Mouse (Mus musculus) hindbrain, embryonic 16.5 days (tissue): Measurements from ENCODE around the gene Strn4. TPM values are rescaled to one million over a fixed set of nuclear protein-coding genes. Genes with fewer than 3 reads are reported as not detected.

ENCODE experiments used
- ATAC-seq: fragments of 200-750 bp; cut with Nextera tagmentation; 2 replicates; pipeline ENCODE4 v1.8.0; 2017; ENCODE audit warnings: moderate TSS enrichment, moderate library complexity
- H3K27ac ChIP-seq: fragments of 300-500 bp; sonication (generic); 2 replicates; pipeline ENCODE4 v1.5.1; 2014; ENCODE audit warnings: low read depth, mild to moderate bottlenecking, control low read depth, low read length, moderate library complexity
- H3K27me3 ChIP-seq: fragments of 300-500 bp; sonication (generic); replicated peaks from 2 replicates; pipeline ENCODE4 v1.6.1; 2014; ENCODE audit warnings: low read length; ENCODE audit not compliant: control insufficient read depth, insufficient read depth
- H3K36me3 ChIP-seq: fragments of 300-500 bp; sonication (generic); 2 replicates; pipeline ENCODE4 v1.6.1; 2014; ENCODE audit warnings: mild to moderate bottlenecking, low read length, moderate library complexity, mixed read lengths; ENCODE audit not compliant: control insufficient read depth, insufficient read depth
- H3K4me1 ChIP-seq: fragments of 300-500 bp; sonication (generic); 2 replicates; pipeline ENCODE4 v1.6.1; 2014; ENCODE audit warnings: low read depth, low read length; ENCODE audit not compliant: control insufficient read depth, insufficient read depth
- H3K4me2 ChIP-seq: fragments of 300-500 bp; sonication (generic); 2 replicates; pipeline ENCODE4 v1.6.1; 2014; ENCODE audit warnings: mild to moderate bottlenecking, low read length, control low read depth, moderate library complexity
- H3K4me3 ChIP-seq: fragments of 300-500 bp; sonication (generic); 2 replicates; pipeline ENCODE4 v1.5.1; 2014; ENCODE audit warnings: mild to moderate bottlenecking, low read length, control low read depth, moderate library complexity
- H3K9ac ChIP-seq: fragments of 300-500 bp; sonication (generic); 2 replicates; pipeline ENCODE4 v1.6.1; 2014; ENCODE audit warnings: low read depth, mild to moderate bottlenecking, control low read depth, low read length, moderate library complexity
- H3K9me3 ChIP-seq: fragments of 300-500 bp; sonication (generic); 2 replicates; pipeline ENCODE4 v1.6.1; 2014; ENCODE audit warnings: mild to moderate bottlenecking, low read length, moderate library complexity; ENCODE audit not compliant: control insufficient read depth
- WGBS: fragments of 180-500 bp; shearing (Covaris S2); extraction: QIAGEN DNeasy Blood & Tissue Kit; methylation state at CpG from one replicate; pipeline ENCODE4 v1.1.7; 2014; 5-methylcytosine and 5-hydroxymethylcytosine counted together
- polyA plus RNA-seq: library from polyadenylated mRNA; unstranded; fragments of >200 nt; fragmentation: Nextera tagmentation; extraction: Ambion mirVana; gene quantifications from 2 replicates; pipeline ENCODE4 v1.2.1, GENCODE M21; 2015

Gene Strn4
- polyA plus RNA-seq, result 159 and 170 TPM in 2 replicates

DNA sequence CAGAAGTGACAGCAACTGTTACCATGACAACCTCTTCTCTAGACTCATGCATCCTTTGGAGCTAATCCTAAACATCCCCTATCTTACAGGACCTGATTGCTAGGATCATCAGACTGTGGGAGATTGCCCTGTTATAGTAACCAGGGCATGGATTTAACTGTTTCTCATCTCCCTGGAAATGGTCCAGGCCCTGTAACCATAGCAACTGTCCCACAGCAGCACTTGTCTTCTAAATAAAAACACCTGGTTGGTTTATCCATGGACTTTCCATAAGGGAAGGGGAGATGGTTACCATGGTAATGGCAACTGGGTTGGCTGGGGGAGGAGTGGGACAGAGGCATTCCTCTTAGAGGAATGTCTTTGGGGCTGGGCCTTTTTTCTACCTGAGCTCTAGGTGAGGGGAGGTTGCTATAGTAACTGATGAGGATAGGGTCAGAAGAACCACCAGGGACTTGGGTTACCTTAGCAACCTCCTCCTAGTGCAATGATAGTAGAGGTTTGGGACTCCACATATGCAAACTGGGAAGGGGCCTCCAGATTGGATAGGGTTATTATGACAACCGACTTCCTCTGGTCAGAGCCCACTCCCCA, at the start of gene Strn4:
TSS of gene Strn4 (plus strand) at position 539 of the 591 bp plus-strand sequence.
- peak; percentile 83 for ATAC-seq
- Histone ChIP-seq H3K9me3 (no peaks in the 10 kb centered on the region), H3K27me3 (no peaks in the 10 kb centered on the region), H3K27ac (peak within 1 kb of the TSS; percentile 99), H3K9ac (peak within 1 kb of the TSS; percentile 99), H3K4me3 (peak within 1 kb of the TSS; percentile 82), H3K36me3 (no peaks in the 10 kb centered on the region), H3K4me1 (peaks cover 55% of the 10 kb centered on the region), H3K4me2 (peak within 1 kb of the TSS; percentile 83)
- WGBS, result 0% methylated on average over 1 of the region's 1 CpGs

DNA sequence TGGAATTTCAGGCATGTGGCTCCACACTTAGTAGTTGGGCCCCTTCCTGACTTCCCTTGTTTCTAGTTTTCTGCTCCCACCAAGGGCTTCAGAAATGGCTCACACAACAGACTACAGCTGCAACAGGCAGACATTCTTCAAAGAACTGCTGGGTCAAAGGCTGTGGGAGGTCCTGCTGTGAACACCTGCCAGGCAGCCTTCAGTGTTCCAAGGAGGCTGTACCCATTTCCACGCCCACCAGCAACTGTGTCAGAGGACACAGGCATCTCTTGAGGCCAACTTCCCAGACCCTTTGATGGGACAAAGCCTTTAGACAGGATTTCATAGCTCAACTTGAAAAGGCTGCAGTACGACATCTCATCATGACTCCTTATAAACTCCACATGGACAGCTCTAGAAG, 49.2 kb upstream of the Strn4 start:
- Histone ChIP-seq H3K36me3 (no peaks in the 10 kb centered on the region), H3K9ac (no peak overlapping the region), H3K4me1 (no peaks in the 10 kb centered on the region), H3K4me2 (no peak overlapping the region), H3K27ac (no peak overlapping the region), H3K4me3 (no peak overlapping the region), H3K27me3 (no peaks in the 10 kb centered on the region), H3K9me3 (no peaks in the 10 kb centered on the region)
- no peak for ATAC-seq
- WGBS, result 11% methylated on average over 2 of the region's 2 CpGs

DNA sequence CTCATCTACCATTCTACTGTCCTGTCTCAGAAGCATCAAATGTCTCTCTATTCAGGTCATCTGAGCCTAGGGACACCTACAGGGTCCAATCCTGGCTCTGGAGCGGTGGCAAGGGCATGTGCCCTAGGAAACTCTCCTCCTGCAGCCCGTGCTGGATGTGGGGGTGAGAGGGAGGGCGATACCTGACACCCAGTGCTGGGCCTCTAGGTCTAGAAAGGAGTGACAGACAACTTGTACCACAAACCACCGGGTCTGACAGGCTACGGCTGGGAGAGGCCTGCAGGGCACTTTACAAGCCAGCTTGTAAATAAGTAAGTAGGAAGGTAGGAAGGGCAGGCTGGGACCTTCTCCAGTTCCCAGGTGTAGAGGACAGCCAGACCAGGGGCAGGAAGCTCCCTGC, 39.8 kb upstream of the Strn4 start:
- H3K4me1 ChIP-seq, result no peaks in the 10 kb centered on the region; the same call in 1 of the 2 replicates
- WGBS, result 76% methylated on average over 5 of the region's 5 CpGs
- no peak for ATAC-seq
- H3K9me3 ChIP-seq, result peaks cover 3% of the 10 kb centered on the region; the same call in 1 of the 2 replicates
- H3K36me3 ChIP-seq, result no peaks in the 10 kb centered on the region
- no peaks in the 10 kb centered on the region for H3K27me3 ChIP-seq
- H3K4me3 ChIP-seq, result no peak overlapping the region
- no peak overlapping the region for H3K27ac ChIP-seq
- H3K4me2 ChIP-seq, result no peak overlapping the region
- H3K9ac ChIP-seq, result no peak overlapping the region

DNA sequence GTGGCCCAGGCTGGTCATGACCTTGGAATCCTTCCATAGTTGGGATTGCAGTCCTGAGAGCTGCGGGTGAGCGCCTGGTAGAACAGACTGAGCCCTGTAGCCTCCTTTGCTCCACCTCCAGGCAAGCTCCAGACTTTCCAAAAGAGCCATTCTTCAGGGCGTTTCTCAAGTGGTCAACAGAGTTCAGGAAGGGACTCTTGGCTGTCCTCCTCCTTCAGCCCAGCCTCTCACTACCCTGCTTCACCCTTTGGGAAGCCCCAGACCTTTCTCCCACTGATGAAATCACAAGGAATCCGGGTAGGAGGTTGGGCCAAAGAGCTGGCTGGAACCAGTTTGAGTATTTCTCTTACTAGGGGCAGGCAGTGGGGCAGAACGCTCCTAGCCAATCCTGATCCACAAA, 35.6 kb upstream of the Strn4 start:
- Histone ChIP-seq H3K27ac (no peak overlapping the region), H3K9me3 (no peaks in the 10 kb centered on the region), H3K4me2 (no peak overlapping the region), H3K27me3 (no peaks in the 10 kb centered on the region), H3K36me3 (no peaks in the 10 kb centered on the region), H3K4me3 (no peak overlapping the region), H3K4me1 (peaks cover 17% of the 10 kb centered on the region), H3K9ac (no peak overlapping the region)
- 76% methylated on average over 5 of the region's 5 CpGs for WGBS
- ATAC-seq, result no peak

DNA sequence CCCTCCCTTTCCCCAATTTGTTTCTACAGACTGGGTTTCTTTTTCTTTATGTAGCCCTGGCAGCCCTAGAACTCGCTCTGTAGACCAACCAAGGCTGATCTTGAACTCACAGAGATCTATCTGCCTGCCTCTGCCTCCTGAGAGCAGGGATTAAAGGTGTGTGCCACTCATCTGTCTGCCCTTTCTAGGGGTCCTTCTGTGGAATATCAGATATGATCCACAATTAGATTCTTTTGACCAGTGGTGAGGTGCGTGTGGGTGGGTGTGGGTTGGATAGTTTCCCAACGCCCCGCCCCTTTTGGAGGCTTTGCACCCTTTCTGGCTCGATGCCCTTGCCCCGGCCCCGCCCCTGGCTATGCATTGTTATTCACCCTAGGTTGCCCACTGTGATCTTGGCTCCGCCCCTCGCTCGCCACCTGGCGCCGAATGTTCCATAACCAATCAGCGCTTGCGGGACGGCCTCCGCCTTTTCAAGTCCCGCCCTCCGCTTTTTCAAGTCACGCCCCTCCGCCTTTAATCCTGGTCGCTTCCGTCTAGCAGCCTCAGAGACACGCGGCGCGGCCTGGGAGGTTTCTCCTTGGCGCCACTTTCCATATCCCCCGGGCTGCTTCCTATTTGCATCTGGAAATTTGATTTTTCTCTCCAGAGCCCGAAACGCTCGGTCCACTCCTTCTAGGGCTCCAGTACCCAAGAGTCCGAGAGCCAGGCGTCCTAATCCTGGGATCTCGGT, 34.7 kb upstream of the Strn4 start, which contains the start of gene Slc1a5:
TSS of gene Slc1a5 (plus strand) at position 516 of the 730 bp plus-strand sequence.
- no peak within 1 kb of the TSS for H3K27ac ChIP-seq
- no peaks in the 10 kb centered on the region for H3K36me3 ChIP-seq
- ATAC-seq, result peak; percentile 82
- H3K4me2 ChIP-seq, result peak within 1 kb of the TSS; percentile 93
- 3% methylated on average over 34 of the region's 34 CpGs for WGBS
- H3K27me3 ChIP-seq, result no peaks in the 10 kb centered on the region
- H3K4me3 ChIP-seq, result peak within 1 kb of the TSS; percentile 59
- H3K9me3 ChIP-seq, result no peaks in the 10 kb centered on the region
- H3K9ac ChIP-seq, result peak within 1 kb of the TSS; percentile 70
- peaks cover 17% of the 10 kb centered on the region for H3K4me1 ChIP-seq

DNA sequence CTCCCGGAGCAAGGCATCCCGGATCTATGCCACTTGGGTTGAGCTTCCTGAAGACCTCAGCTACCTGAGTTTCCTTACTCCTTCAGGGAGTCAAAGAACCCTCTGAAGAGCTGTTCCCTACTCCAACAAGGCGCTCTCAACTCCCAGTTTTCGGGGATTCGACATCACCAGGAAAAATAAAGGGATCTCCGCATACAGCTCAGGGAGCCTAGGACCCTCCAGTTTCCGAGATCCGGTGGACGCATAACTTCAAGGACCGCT, 34.2 kb upstream of the Strn4 start:
- H3K9ac ChIP-seq, result peak overlapping the region; percentile 70
- H3K4me1 ChIP-seq, result peaks cover 17% of the 10 kb centered on the region
- H3K4me3 ChIP-seq, result peak overlapping the region; percentile 59
- H3K27ac ChIP-seq, result no peak overlapping the region
- no peaks in the 10 kb centered on the region for H3K36me3 ChIP-seq
- ATAC-seq, result peak; percentile 5
- 0% methylated on average over 10 of the region's 10 CpGs for WGBS
- no peaks in the 10 kb centered on the region for H3K9me3 ChIP-seq
- H3K4me2 ChIP-seq, result peak overlapping the region; percentile 93
- H3K27me3 ChIP-seq, result no peaks in the 10 kb centered on the region

DNA sequence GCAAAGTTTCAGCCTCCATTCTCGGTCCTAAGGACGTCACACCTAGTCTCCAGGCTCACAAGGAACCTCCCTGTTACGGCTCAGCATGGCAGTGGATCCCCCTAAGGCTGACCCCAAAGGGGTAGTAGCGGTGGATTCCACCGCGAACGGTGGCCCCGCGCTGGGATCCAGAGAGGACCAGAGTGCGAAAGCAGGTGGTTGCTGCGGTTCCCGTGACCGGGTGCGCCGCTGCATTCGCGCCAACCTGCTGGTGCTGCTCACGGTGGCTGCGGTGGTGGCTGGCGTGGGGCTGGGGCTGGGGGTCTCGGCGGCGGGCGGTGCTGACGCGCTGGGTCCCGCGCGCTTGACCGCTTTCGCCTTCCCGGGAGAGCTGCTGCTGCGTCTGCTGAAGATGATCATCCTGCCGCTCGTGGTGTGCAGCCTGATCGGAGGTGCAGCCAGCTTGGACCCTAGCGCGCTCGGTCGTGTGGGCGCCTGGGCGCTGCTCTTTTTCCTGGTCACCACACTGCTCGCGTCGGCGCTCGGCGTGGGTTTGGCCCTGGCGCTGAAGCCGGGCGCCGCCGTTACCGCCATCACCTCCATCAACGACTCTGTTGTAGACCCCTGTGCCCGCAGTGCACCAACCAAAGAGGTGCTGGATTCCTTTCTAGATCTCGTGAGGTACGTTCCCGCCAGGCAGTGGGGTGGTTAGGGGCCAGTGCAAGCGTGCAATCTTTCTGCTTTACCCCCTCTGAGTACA, 33.7 kb upstream of the Strn4 start:
- Histone ChIP-seq H3K4me3 (peak overlapping the region; percentile 59), H3K4me1 (peaks cover 17% of the 10 kb centered on the region), H3K27me3 (no peaks in the 10 kb centered on the region), H3K9me3 (no peaks in the 10 kb centered on the region), H3K4me2 (peak overlapping the region; percentile 93), H3K9ac (peak overlapping the region; percentile 70), H3K36me3 (no peaks in the 10 kb centered on the region), H3K27ac (no peak overlapping the region)
- peak; percentile 22 for ATAC-seq
- WGBS, result under 1% methylated on average over 59 of the region's 60 CpGs

DNA sequence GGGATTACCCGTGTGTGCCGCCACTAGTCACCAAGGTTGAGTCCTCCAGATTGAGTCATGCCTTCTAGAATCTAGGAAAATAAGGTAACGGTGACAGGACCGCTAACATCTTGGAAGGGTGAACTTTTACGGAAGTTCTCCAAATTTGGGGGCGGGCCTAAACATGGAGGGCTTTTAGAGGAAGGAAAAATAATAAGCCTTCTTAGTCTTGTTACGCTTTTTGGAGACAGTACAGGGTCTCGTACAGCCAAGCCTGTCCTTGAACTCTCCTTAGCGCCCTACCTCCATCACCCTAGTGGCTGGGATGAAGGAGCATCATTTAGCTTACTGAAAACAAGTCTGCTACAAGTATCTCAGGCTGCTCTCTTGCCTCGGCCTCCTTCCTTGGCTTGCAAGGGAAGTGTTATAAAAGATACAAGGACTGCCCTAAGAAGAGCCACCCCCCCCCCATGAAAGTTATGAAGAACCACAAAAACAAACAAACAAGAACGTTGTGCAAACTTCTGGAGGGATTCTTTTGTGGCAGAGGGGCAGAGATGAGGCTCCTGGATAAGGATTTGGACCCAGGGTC, 33.0 kb upstream of the Strn4 start:
- Histone ChIP-seq H3K4me2 (peak overlapping the region; percentile 93), H3K36me3 (no peaks in the 10 kb centered on the region), H3K9me3 (no peaks in the 10 kb centered on the region), H3K9ac (peak overlapping the region; percentile 70), H3K4me1 (peaks cover 17% of the 10 kb centered on the region), H3K27me3 (no peaks in the 10 kb centered on the region), H3K4me3 (peak overlapping the region; percentile 59), H3K27ac (no peak overlapping the region)
- ATAC-seq, result no peak
- 11% methylated on average over 11 of the region's 11 CpGs for WGBS

DNA sequence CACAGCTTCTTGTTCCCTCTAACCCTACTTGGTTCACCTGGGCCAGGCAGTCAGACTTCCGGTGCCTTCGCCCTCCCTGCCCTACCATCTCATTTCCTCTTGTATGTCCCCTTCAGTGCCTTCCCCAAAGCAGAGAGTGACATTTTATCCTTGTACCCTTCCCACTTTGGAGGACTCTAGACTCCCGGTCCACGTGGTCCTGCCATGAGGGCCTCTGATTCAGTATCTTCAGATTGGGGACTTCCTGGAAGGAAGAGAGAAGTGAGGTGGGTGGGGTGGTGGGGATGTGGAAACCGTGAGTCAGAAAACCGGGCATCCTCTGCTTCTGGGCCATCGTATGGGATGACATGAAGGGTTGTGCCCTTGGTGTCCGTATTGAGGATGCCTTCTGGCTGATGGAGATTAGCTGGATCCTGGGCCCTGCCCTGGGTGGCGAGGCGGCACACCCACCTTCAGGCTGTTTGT, 32.4 kb upstream of the Strn4 start:
- Histone ChIP-seq H3K4me2 (peak overlapping the region; percentile 93), H3K9ac (0 out of 2 replicates have a peak overlapping the region, but pooled peaks have one; percentile 20), H3K4me3 (0 out of 2 replicates have a peak overlapping the region, but pooled peaks have one; percentile 8), H3K4me1 (peaks cover 17% of the 10 kb centered on the region), H3K36me3 (no peaks in the 10 kb centered on the region), H3K27ac (no peak overlapping the region), H3K27me3 (no peaks in the 10 kb centered on the region), H3K9me3 (no peaks in the 10 kb centered on the region)
- no peak for ATAC-seq
- WGBS, result 30% methylated on average over 10 of the region's 10 CpGs
